Mouse (Mus musculus) right cerebral cortex, postnatal 25 days (tissue): ENCODE measurements at regions not wholly inside any gene's neighbourhood (a gene's known extent, or its start where the extent isn't known, plus 50 kb on each side); places are given as distances from the start of the nearest gene placed in this dataset.
"Not testable (repeated sequence)": the region's sequence is repeated elsewhere in the genome, so short reads cannot be mapped to it uniquely, and the experiment has no call there.

Experiments
- DNase-seq: peaks from one replicate; pipeline ENCODE4 v3.0.0; 2022

DNA sequence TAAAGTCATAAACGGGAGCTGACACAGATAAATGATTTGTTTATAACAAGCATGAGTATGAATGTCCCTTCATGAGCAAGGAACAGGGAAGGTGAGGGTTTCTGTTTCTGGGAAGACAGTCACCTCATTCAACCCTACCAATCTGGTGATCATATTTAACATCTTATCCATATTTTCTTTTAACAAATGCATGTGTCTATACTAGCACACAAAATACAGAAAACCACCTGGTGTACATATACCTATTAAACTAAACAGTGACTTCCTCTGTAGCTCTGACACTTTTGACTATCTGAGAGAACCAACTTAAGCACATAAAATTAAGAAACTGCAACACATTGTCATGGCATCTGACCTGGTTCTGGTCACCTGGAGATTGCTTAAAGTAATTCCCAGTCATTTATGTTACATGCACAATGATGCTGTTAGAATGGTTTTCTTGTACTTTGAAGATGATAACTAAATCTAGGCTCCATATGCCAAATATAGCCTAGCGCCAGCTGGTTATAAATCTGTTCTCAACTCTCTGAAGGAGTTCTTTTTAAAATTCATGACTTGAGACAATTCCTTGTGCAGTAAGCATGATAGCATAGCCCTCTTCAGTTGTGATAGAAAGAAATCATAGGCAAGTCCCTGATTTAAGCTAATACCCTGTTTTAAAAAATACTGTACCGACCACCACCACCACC lies 1163.6 kb upstream of the Tyrp1 start:
- peak; percentile 36 for DNase-seq

DNA sequence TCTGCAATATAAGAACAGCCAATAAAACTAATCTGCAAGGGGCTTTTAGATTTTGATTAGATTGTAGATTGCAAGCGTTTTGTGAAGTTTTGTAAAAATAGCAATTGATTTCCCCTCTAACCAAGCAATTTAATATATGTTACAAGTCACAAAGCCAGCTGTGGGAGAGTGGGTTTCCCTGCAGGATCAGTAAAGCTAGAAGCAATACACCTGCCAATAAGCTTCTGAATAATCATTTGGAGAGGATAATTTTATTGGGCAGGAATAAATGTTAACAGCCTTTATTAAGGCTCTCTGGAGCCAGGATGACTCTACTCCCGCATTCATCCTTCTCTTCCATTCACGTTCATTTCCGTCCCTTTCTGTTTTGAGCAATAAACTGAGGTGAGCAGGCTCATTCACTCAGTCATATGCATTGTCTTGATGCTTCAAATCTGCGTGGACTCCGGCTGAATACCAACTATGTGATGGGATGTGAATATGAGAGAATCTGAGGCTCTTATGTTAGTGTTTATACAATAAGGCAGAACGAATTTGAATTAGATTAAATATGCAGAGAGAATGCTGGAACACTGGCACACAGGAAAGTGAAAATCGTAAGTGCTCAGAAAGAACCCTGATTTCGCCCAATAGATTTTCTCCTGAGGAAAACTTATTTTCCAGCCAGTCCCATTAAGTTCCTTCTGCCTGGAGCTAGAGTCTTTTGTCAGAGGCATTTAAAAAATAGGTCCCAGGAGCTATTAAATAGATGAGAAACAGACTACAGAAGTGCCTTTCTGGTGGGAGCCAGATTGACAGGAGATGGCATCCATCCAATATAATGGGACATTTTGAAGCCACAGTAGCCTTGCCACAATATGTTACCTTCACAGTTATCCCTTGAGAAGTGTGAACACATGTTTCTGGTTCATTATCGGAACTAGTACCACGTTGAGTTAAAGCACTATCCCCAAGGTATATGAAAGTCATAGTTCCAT lies 1138.8 kb upstream of the Tyrp1 start:
- no peak for DNase-seq

DNA sequence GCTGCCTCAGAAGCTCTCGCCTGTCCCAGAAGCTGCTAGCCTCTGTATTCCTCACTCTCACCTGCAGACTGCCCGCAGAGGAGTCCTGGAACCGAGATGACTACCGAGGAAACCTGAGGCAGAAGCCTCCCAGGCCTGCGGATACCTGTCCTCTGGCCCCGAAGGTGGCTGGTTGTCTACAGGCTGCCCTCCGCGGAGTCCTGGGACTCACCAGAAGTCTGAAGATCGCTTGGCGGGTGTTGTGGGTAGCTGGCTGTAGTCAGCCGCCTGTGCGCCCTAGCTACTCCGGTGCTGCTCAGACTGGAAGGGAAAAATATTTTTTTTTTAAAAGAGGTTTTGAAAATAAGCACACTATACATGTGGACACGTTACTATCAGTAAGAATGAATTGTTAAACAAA lies 1113.0 kb upstream of the Tyrp1 start:
- not testable (repeated sequence) for DNase-seq

DNA sequence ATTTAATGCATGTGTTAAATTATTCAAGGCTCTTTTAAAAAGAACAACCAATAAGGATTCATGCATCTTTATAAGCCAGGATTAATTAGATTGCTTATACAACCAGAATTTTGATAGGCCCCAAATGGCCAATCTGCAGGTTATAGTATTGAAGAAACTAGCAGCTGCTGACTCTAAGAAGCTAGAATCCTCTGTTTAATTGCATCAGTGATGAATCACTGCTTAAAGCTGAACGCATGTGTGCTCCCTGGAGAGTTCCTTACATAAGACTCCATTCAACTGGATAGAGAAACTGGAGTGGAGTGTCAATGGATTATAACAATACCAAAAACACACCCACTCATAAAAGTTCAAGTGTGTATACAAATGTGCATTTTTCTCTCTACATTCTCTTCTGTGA lies 1109.8 kb upstream of the Tyrp1 start:
- no peak for DNase-seq

DNA sequence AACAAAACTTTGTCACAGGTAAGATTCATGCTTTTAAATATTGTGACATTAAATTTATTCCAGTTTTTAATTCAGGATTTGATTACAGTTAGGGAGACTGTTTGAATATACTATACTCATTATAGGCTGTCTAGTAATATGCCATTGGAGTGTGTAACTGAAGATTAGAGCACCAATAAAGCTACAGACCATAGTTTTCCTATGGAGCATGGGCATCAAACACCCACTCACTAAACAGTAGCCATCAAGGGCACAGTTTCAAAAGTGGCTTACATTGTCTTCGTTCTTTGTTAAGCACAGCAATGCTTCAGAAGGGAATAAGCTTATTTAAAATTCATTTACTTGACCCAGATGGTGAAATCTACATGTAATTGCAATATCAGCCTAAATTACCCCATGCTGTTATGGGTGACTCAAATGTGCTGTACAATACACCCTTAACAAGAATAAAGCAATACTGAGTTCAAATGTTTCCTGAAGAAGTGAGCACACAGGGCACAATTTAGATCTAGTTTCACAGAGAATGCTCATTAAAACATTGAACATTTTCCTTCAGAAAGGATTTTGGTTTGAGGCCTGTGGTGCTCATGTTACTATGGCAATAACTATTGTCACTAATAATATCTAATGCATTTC lies 1092.9 kb upstream of the Tyrp1 start:
- DNase-seq: no peak
